Mouse (Mus musculus): Measurements from ENCODE around the gene Dus1l. TPM values are rescaled to one million over a fixed set of nuclear protein-coding genes. Genes with fewer than 3 reads are reported as not detected.

The Dus1l gene
- polyA plus RNA-seq, 1 experiment from 2014 or later = 56.9 TPM

GRCm38 (mm10) chr11:120744121-120744701, 52.0 kb downstream of the Dus1l start:
- 80% methylated on average over 7 of the region's 7 CpGs for WGBS
- Histone ChIP-seq H3K4me3 (replicated peaks; ENCODE audit: low read length) (no peak overlapping the region), H3K27ac (ENCODE audit: low read length) (no peak overlapping the region), H3K36me3 (ENCODE audit: control insufficient read depth, insufficient read depth) (no peaks in the 10 kb centered on the region), H3K9ac (replicated peaks; ENCODE audit: low read depth, low read length) (no peak overlapping the region), H3K9me3 (ENCODE audit: control insufficient read depth, low read length) (no peaks in the 10 kb centered on the region), H3K4me2 (ENCODE audit: low read length) (no peak overlapping the region), H3K4me1 (replicated peaks; ENCODE audit: control insufficient read depth, insufficient read depth, low read length) (no peaks in the 10 kb centered on the region), H3K27me3 (replicated peaks; ENCODE audit: control insufficient read depth, insufficient read depth, low read length) (no peaks in the 10 kb centered on the region)
- ATAC-seq = no peak

- 93% methylated on average over 5 of the region's 5 CpGs for WGBS
- no peak overlapping the region for H3K27ac ChIP-seq (ENCODE audit: low read length)
- no peaks in the 10 kb centered on the region for H3K36me3 ChIP-seq (ENCODE audit: control insufficient read depth, insufficient read depth)
These were observed 55.2 kb downstream of the Dus1l start for GRCm38 (mm10) chr11:120740981-120741380.

More at GRCm38 (mm10) chr11:120740981-120741380, 55.2 kb downstream of the Dus1l start:
- Histone ChIP-seq H3K9ac (replicated peaks; ENCODE audit: low read depth, low read length) (no peak overlapping the region), H3K27me3 (replicated peaks; ENCODE audit: control insufficient read depth, insufficient read depth, low read length) (no peaks in the 10 kb centered on the region), H3K4me3 (replicated peaks; ENCODE audit: low read length) (no peak overlapping the region), H3K4me2 (ENCODE audit: low read length) (no peak overlapping the region), H3K4me1 (replicated peaks; ENCODE audit: control insufficient read depth, insufficient read depth, low read length) (no peaks in the 10 kb centered on the region), H3K9me3 (ENCODE audit: control insufficient read depth, low read length) (no peaks in the 10 kb centered on the region)
- ATAC-seq = no peak

Other genes with a start within 250 kb of the Dus1l start
- gene Mcrip1, start 246.7 kb downstream of the Dus1l start, polyA plus RNA-seq (2015; fragmentation: Nextera tagmentation; extraction: Ambion mirVana) = 222 and 241 TPM in 2 replicates
- not detected in 2 replicates for gene Ppp1r27, start 245.3 kb downstream of the Dus1l start, polyA plus RNA-seq (2015; fragmentation: Nextera tagmentation; extraction: Ambion mirVana)
- gene P4hb, start 223.2 kb downstream of the Dus1l start, polyA plus RNA-seq (2015; fragmentation: Nextera tagmentation; extraction: Ambion mirVana) = 238 and 265 TPM in 2 replicates
- 477 and 485 TPM in 2 replicates for gene Arhgdia, start 214.8 kb downstream of the Dus1l start, polyA plus RNA-seq (2015; fragmentation: Nextera tagmentation; extraction: Ambion mirVana)
- gene Alyref, start 198.0 kb downstream of the Dus1l start, polyA plus RNA-seq (2015; fragmentation: Nextera tagmentation; extraction: Ambion mirVana) = 287 and 320 TPM in 2 replicates
- gene Anapc11, start 198.0 kb downstream of the Dus1l start, polyA plus RNA-seq (2015; fragmentation: Nextera tagmentation; extraction: Ambion mirVana) = 178 and 192 TPM in 2 replicates
- gene Npb, start 187.9 kb downstream of the Dus1l start, polyA plus RNA-seq (2015; fragmentation: Nextera tagmentation; extraction: Ambion mirVana) = not detected in 2 replicates
- gene Pcyt2, start 178.5 kb downstream of the Dus1l start, polyA plus RNA-seq (2015; fragmentation: Nextera tagmentation; extraction: Ambion mirVana) = 175 and 234 TPM in 2 replicates
- gene Sirt7, start 171.2 kb downstream of the Dus1l start, polyA plus RNA-seq (2015; fragmentation: Nextera tagmentation; extraction: Ambion mirVana) = 50.2 and 50.6 TPM in 2 replicates
- 39.9 and 40.1 TPM in 2 replicates for gene Mafg, start 162.8 kb downstream of the Dus1l start, polyA plus RNA-seq (2015; fragmentation: Nextera tagmentation; extraction: Ambion mirVana)
- gene Pycr1, start 152.6 kb downstream of the Dus1l start, polyA plus RNA-seq (2015; fragmentation: Nextera tagmentation; extraction: Ambion mirVana) = 34.9 and 36.5 TPM in 2 replicates
- gene Myadml2, start 148.2 kb downstream of the Dus1l start, polyA plus RNA-seq (2015; fragmentation: Nextera tagmentation; extraction: Ambion mirVana) = 0.75 TPM in 1 of 2 replicates, not detected in the other
- 0.67 and 0.77 TPM in 2 replicates for gene Notum, start 135.2 kb downstream of the Dus1l start, polyA plus RNA-seq (2015; fragmentation: Nextera tagmentation; extraction: Ambion mirVana)
- gene Aspscr1, start 123.4 kb downstream of the Dus1l start, polyA plus RNA-seq (2015; fragmentation: Nextera tagmentation; extraction: Ambion mirVana) = 132 and 158 TPM in 2 replicates
- 82.8 and 95.0 TPM in 2 replicates for gene Cenpx, start 82.7 kb downstream of the Dus1l start, polyA plus RNA-seq (2015; fragmentation: Nextera tagmentation; extraction: Ambion mirVana)
- 91.0 and 118 TPM in 2 replicates for gene Lrrc45, start 82.5 kb downstream of the Dus1l start, polyA plus RNA-seq (2015; fragmentation: Nextera tagmentation; extraction: Ambion mirVana)
- gene Rac3, start 74.9 kb downstream of the Dus1l start, polyA plus RNA-seq (2015; fragmentation: Nextera tagmentation; extraction: Ambion mirVana) = 251 and 347 TPM in 2 replicates
- 7.6 TPM in 2 replicates for gene Dcxr, start 69.1 kb downstream of the Dus1l start, polyA plus RNA-seq (2015; fragmentation: Nextera tagmentation; extraction: Ambion mirVana)
- gene Cbr2, start 64.3 kb downstream of the Dus1l start, polyA plus RNA-seq (2015; fragmentation: Nextera tagmentation; extraction: Ambion mirVana) = 0.92 and 4.8 TPM in 2 replicates
- 1.7 and 2.2 TPM in 2 replicates for gene Hmga1b, start 33.6 kb downstream of the Dus1l start, polyA plus RNA-seq (2015; fragmentation: Nextera tagmentation; extraction: Ambion mirVana)
- 95.2 and 119 TPM in 2 replicates for gene Rfng, start 12.2 kb downstream of the Dus1l start, polyA plus RNA-seq (2015; fragmentation: Nextera tagmentation; extraction: Ambion mirVana)
- 287 and 305 TPM in 2 replicates for gene Gps1, start 12.1 kb downstream of the Dus1l start, polyA plus RNA-seq (2015; fragmentation: Nextera tagmentation; extraction: Ambion mirVana)
- 92.0 and 97.4 TPM in 2 replicates for gene Fasn, start 28.1 kb upstream of the Dus1l start, polyA plus RNA-seq (2015; fragmentation: Nextera tagmentation; extraction: Ambion mirVana)
- 7.3 and 8.8 TPM in 2 replicates for gene Ccdc57, start 136.5 kb upstream of the Dus1l start, polyA plus RNA-seq (2015; fragmentation: Nextera tagmentation; extraction: Ambion mirVana)
- gene Slc16a3, start 152.1 kb upstream of the Dus1l start, polyA plus RNA-seq (2015; fragmentation: Nextera tagmentation; extraction: Ambion mirVana) = 7.7 and 9.5 TPM in 2 replicates
- gene Csnk1d, start 194.9 kb upstream of the Dus1l start, polyA plus RNA-seq (2015; fragmentation: Nextera tagmentation; extraction: Ambion mirVana) = 146 and 149 TPM in 2 replicates
- gene Cd7, start 243.0 kb upstream of the Dus1l start, polyA plus RNA-seq (2015; fragmentation: Nextera tagmentation; extraction: Ambion mirVana) = not detected in 2 replicates

Measured in forebrain, embryonic 16.5 days (tissue).